Mouse (Mus musculus) liver, postnatal 0 days (tissue): ENCODE measurements around the gene Bend4.

Source experiments
- CTCF ChIP-seq: sonication (generic); IDR thresholded peaks from 2 replicates; pipeline ENCODE4 v1.5.1; 2016; ENCODE audit warnings: antibody characterized with exemption, low read depth
- EP300 ChIP-seq: IDR thresholded peaks from 2 replicates; pipeline ENCODE4 v1.6.1; 2016; ENCODE audit warnings: antibody characterized with exemption, low read depth, mild to moderate bottlenecking

DNA sequence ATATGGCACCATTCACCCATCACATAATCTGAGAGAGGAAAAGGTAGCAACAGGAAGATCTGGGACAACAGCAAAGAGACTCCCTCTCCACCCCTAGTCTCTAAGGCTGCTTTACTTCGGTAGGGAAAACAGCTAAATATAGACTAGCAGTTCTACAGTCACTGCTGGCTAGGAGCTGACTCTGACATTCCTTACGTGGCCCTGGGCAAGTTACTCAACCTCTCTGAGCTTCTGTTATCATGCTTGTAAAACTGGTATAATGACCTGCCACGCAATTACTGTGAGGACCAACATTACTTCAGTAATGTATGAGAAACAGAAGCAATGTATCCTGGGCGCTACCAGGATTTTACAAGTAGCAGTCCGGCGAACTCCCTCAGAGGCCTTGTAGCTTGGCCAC is 19.7 kb downstream of the Bend4 start:
- TF ChIP-seq CTCF (no peak), EP300 (no peak)
